Mouse (Mus musculus) ES-E14 (cell line): Measurements from ENCODE around the gene Ralgapa1. TPM values are rescaled to one million over a fixed set of nuclear protein-coding genes. Genes with fewer than 3 reads are reported as not detected.

Experiments used
- DNase-seq: peaks from one replicate; pipeline ENCODE4 v3.0.0-alpha.2; 2013; ENCODE audit warnings: low read depth, low spot score
- H3K27ac ChIP-seq: 2 replicates; pipeline ENCODE4 v1.5.1; 2012; ENCODE audit warnings: low read depth, mild to moderate bottlenecking, low read length, moderate library complexity, mixed read lengths; ENCODE audit not compliant: poor library complexity, insufficient read depth, severe bottlenecking
- H3K36me3 ChIP-seq: 2 replicates; pipeline ENCODE4 v1.6.1; 2012; ENCODE audit warnings: mild to moderate bottlenecking, low read length, moderate library complexity, mixed read lengths; ENCODE audit not compliant: control insufficient read depth, poor library complexity, insufficient read depth, severe bottlenecking
- H3K4me1 ChIP-seq, 2 experiments: fragments of 150-350 bp in 1 of 2; sonication (generic) in 1 of 2; 2 replicates each; pipeline ENCODE4 v1.6.1; 2012; ENCODE audit warnings: low read length in 2 of 2, mild to moderate bottlenecking in 1 of 2, mixed read lengths in 1 of 2; ENCODE audit not compliant: control insufficient read depth in 2 of 2, insufficient read depth in 2 of 2, poor library complexity in 1 of 2
- H3K4me3 ChIP-seq, 2 experiments: fragments of 150-350 bp in 1 of 2; sonication (generic) in 1 of 2; 2 replicates each; pipeline ENCODE4 v1.5.1; 2012; ENCODE audit warnings: low read length in 2 of 2, low read depth in 1 of 2, mild to moderate bottlenecking in 1 of 2, mixed read lengths in 1 of 2; ENCODE audit not compliant: insufficient read depth in 1 of 2, poor library complexity in 1 of 2, severe bottlenecking in 1 of 2
- H3K9ac ChIP-seq: 2 replicates; pipeline ENCODE4 v1.6.1; 2012; ENCODE audit warnings: low read depth, mild to moderate bottlenecking, low read length, mixed read lengths; ENCODE audit not compliant: poor library complexity, insufficient read depth, severe bottlenecking
- H3K9me3 ChIP-seq: fragments of 150-350 bp; sonication (generic); 2 replicates; pipeline ENCODE4 v1.6.1; 2012; ENCODE audit warnings: low read depth, mild to moderate bottlenecking, low read length; ENCODE audit not compliant: control insufficient read depth, insufficient read depth
- CHD2 ChIP-seq: IDR thresholded peaks from 2 replicates; pipeline ENCODE4 v1.6.1; 2014; ENCODE audit warnings: mild to moderate bottlenecking, low read depth, low read length, inconsistent platforms
- HCFC1 ChIP-seq: IDR thresholded peaks from 2 replicates; pipeline ENCODE4 v1.6.1; 2012; ENCODE audit warnings: low read length, inconsistent platforms, borderline replicate concordance; ENCODE audit not compliant: insufficient read depth
- MAFK ChIP-seq: IDR thresholded peaks from 2 replicates; pipeline ENCODE4 v1.6.1; 2014; ENCODE audit warnings: mild to moderate bottlenecking, low read depth, low read length, inconsistent platforms; ENCODE audit not compliant: insufficient read depth
- ZC3H11A ChIP-seq: IDR thresholded peaks from 2 replicates; pipeline ENCODE4 v1.6.1; 2012; ENCODE audit warnings: low read depth, mild to moderate bottlenecking, inconsistent platforms, low read length, borderline replicate concordance
- ZNF384 ChIP-seq: IDR thresholded peaks from 2 replicates; pipeline ENCODE4 v1.6.1; 2012; ENCODE audit warnings: low read depth, low read length, inconsistent platforms
- in situ Hi-C, 2 experiments: fragments of 600-800 bp; cut with MboI; formaldehyde crosslinking; loops; one replicate each; pipeline ENCODE4 v1.15.1; 2025; ENCODE audit warnings: low sequenced_read_pairs in 2 of 2, inconsistent platforms in 1 of 2; ENCODE audit not compliant: unreplicated experiment in 2 of 2
- total RNA-seq: library from RNA; depleted of rRNA; stranded (reverse); fragments of 300-350 nt; gene quantifications from 2 replicates; pipeline ENCODE4 v1.2.3, GENCODE M21; 2012; rRNA removed

Gene Ralgapa1
- 8.9 and 11.6 TPM in 2 replicates for total RNA-seq

DNA sequence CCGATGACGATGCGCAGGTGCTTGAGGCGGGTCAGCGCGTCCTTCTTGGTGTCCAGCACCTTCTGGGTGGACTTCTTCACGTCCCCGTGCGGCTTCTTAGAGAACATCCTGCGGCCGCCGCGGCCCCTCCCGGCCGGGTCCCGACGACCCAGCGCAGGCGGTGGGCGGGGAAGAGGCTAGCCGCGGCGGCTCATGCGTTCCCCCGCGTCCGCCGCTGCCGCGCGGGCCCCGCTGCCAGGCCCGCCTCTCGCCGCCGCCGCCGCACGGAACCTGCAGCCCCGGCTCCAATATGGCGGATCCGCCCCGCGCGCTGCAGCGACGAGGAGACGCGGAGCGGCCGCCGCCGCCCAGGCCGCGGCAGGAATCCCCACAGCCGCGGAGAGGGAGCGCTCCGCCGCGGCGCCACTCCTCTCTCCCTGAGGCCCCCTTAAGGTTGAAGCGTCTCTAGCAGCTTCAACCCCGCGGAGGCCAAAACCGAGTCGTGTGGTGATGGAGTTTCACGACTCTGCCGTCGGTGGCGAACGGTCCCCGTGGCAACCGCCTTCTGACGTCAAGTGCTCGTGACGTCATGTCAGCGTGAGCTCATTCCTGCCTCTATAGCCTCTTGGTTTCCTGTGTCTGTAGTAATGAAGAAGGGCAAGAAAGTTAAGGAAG, at the start of gene Ralgapa1:
Gene Ralgapa1 (minus strand): TSS at position 507 of the 654 bp plus-strand sequence.
- no peaks in the 10 kb centered on the region for H3K4me1 ChIP-seq
- TF ChIP-seq HCFC1, result peak; percentile 59; the same call in 1 of the 2 replicates
- TF ChIP-seq ZC3H11A, result no peak
- in situ Hi-C loops, result no loop called here
- H3K9me3 ChIP-seq, result no peaks in the 10 kb centered on the region
- no peaks in the 10 kb centered on the region for H3K36me3 ChIP-seq
- H3K4me3 ChIP-seq, result peak within 1 kb of the TSS; percentile 85 to 91
- peak; percentile 89 for DNase-seq
- H3K27ac ChIP-seq, result no peak within 1 kb of the TSS
- H3K9ac ChIP-seq, result peak within 1 kb of the TSS; percentile 69

DNA sequence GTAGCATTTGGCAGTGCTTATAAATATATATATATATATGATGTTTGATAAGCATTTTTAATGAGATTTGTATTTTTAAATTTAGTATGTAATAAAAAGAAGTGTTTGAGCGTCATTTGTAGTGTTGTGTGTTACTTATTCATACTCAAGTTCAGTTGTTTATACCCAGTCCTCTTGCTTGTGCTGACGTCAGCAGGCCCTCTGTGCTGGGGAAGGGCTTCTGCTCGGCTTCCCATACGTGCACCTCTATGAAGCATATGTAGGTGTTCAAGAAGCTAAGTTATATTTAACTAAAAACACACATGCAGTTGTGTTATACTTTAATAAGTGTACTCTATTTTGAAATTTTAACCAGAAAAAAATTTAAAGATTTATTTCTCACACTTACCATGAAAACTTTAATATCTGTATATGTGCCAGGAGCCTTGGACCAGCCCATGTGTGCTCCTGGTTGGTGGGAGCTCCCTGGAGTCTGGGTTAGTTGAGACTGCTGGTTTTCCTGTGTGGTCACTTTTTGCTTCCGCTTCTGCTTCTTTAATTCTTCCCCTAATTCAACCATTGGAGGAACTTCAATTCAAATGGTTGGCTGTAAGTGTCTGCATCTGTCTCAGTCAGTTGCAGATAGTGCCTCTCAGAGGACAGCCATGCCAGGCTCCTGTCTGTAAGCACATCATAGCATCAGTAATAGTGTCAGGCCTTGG, 48.8 kb upstream of the Ralgapa1 start:
- H3K27ac ChIP-seq, result no peak overlapping the region
- TF ChIP-seq CHD2, result no peak
- no peak for TF ChIP-seq HCFC1
- no peak for TF ChIP-seq ZNF384
- TF ChIP-seq ZC3H11A, result no peak
- no peak for TF ChIP-seq MAFK
- H3K4me1 ChIP-seq, result no peaks in the 10 kb centered on the region
- DNase-seq, result no peak
- no peaks in the 10 kb centered on the region for H3K36me3 ChIP-seq
- H3K9me3 ChIP-seq, result no peaks in the 10 kb centered on the region
- no peak overlapping the region for H3K4me3 ChIP-seq
- no peak overlapping the region for H3K9ac ChIP-seq
- in situ Hi-C loops, result no loop called here

DNA sequence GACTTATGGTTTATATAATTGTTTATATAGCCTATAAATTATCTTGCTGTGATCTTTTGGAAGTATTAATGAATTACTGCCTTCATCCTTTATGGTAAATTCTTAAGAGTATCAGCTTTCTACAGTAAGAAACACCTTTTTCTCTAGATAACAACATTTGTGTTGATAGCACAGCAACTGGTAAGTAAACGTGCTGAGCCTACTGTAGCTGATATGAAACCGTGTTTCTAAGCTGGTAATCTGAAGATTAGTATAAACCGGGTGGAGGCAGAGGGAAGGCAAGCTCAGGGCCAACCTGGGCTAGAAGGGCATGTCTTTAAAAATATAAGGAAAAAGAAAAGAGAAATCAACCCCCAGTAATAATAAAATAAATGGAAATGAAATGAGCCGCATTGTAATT, 46.8 kb upstream of the Ralgapa1 start:
- in situ Hi-C loops, result no loop called here
- Histone ChIP-seq H3K4me1 (no peaks in the 10 kb centered on the region), H3K36me3 (no peaks in the 10 kb centered on the region; the same call in 1 of the 2 replicates), H3K27ac (no peak overlapping the region), H3K9me3 (no peaks in the 10 kb centered on the region), H3K9ac (no peak overlapping the region), H3K4me3 (no peak overlapping the region)
- TF ChIP-seq ZC3H11A (no peak), HCFC1 (no peak)
- DNase-seq, result no peak

DNA sequence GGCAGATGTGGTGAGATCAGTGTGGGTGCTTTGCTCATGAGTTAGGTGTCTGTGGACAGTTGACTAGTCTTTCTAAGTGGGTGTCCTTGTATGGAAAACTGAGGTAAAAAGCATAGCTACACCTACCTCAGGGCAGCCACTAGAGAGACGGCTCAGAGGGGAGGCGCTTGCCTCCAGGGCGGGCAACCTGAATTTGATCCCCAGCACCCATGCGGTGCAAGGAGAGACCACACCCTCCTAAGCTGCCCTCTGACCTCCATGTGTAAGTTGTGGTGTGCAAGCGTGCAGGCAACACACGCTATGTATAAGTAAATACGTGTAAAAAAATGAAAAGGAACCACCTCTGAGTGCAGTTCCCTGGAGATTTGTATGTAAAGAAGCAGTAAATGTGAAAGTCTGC, 39.7 kb upstream of the Ralgapa1 start:
- no peak overlapping the region for H3K27ac ChIP-seq
- no peak for TF ChIP-seq ZC3H11A
- no peak for TF ChIP-seq HCFC1
- no peak for TF ChIP-seq ZNF384
- TF ChIP-seq CHD2, result no peak
- TF ChIP-seq MAFK, result no peak
- H3K4me1 ChIP-seq, result peaks cover 0 to 7% of the 10 kb centered on the region in 2 experiments; a peak in 2 of 4 replicates
- H3K4me3 ChIP-seq, result peak overlapping the region in 1 of 2 experiments; percentile 11; a peak in 2 of 4 replicates
- no peaks in the 10 kb centered on the region for H3K9me3 ChIP-seq
- DNase-seq, result no peak
- no peaks in the 10 kb centered on the region; the same call in none of the 2 replicates for H3K36me3 ChIP-seq
- in situ Hi-C loops, result no loop called here
- H3K9ac ChIP-seq, result no peak overlapping the region
